Mouse (Mus musculus): ENCODE results near the gene Herc3. TPM values are rescaled to one million over a fixed set of nuclear protein-coding genes. Genes with fewer than 3 reads are reported as not detected.

Herc3 gene
- polyA plus RNA-seq, 1 experiment from 2014 or later = 58.2 TPM

- H3K36me3 ChIP-seq (ENCODE audit: control insufficient read depth, insufficient read depth, low read length) = peaks cover 39% of the 10 kb centered on the region
- 64% methylated on average over 3 of the region's 3 CpGs for WGBS
- H3K4me3 ChIP-seq (ENCODE audit: control insufficient read depth in 1 of 2, insufficient read depth in 1 of 2, low read depth in 1 of 2, low read length in 2 of 2) = no peak overlapping the region
- no peak overlapping the region for H3K4me2 ChIP-seq (ENCODE audit: low read length)
- peaks cover 0 to 2% of the 10 kb centered on the region in 2 experiments; a peak in 1 of 4 replicates for H3K4me1 ChIP-seq (ENCODE audit: control insufficient read depth in 2 of 2, insufficient read depth in 2 of 2, low read length in 2 of 2)
- no peak overlapping the region for H3K27ac ChIP-seq (replicated peaks in 1 of 2; ENCODE audit: control insufficient read depth in 1 of 2, insufficient read depth in 1 of 2, low read depth in 2 of 2, low read length in 2 of 2)
- H3K9ac ChIP-seq (ENCODE audit: low read length) = no peak overlapping the region
- ATAC-seq (ENCODE audit: insufficient number of reproducible peaks, insufficient read depth, low FRiP score, low read depth) = no peak
- H3K27me3 ChIP-seq (ENCODE audit: control insufficient read depth, insufficient read depth, low read length) = no peaks in the 10 kb centered on the region
- peaks cover 16% of the 10 kb centered on the region for H3K9me3 ChIP-seq (ENCODE audit: control insufficient read depth, low read length)
These were observed 73.3 kb downstream of the Herc3 start for GRCm38 (mm10) chr6:58904551-58904950.

GRCm38 (mm10) chr6:58906852-58907261 lies 75.6 kb downstream of the Herc3 start, which contains the start of gene Nap1l5:
Gene Nap1l5 (minus strand): TSS chr6:58907076.
- Histone ChIP-seq H3K9ac (ENCODE audit: low read length) (peak within 1 kb of the TSS; percentile 32; the same call in 1 of the 2 replicates), H3K27ac (replicated peaks in 1 of 2; ENCODE audit: control insufficient read depth in 1 of 2, insufficient read depth in 1 of 2, low read depth in 2 of 2, low read length in 2 of 2) (no peak within 1 kb of the TSS), H3K4me3 (ENCODE audit: control insufficient read depth in 1 of 2, insufficient read depth in 1 of 2, low read depth in 1 of 2, low read length in 2 of 2) (peak within 1 kb of the TSS; percentile 37 to 48), H3K4me1 (ENCODE audit: control insufficient read depth in 2 of 2, insufficient read depth in 2 of 2, low read length in 2 of 2) (peaks cover 0 to 2% of the 10 kb centered on the region in 2 experiments; a peak in 1 of 4 replicates), H3K27me3 (ENCODE audit: control insufficient read depth, insufficient read depth, low read length) (no peaks in the 10 kb centered on the region), H3K4me2 (ENCODE audit: low read length) (peak within 1 kb of the TSS; percentile 67), H3K9me3 (ENCODE audit: control insufficient read depth, low read length) (peaks cover 16% of the 10 kb centered on the region), H3K36me3 (ENCODE audit: control insufficient read depth, insufficient read depth, low read length) (peaks cover 28% of the 10 kb centered on the region)
- 0 out of 2 replicates have a peak, but pooled peaks have one; percentile 39 for ATAC-seq (ENCODE audit: insufficient number of reproducible peaks, insufficient read depth, low FRiP score, low read depth)
- WGBS = 54% methylated on average over 34 of the region's 34 CpGs

- H3K9ac ChIP-seq (ENCODE audit: low read length) = no peak overlapping the region
- H3K27me3 ChIP-seq (ENCODE audit: control insufficient read depth, insufficient read depth, low read length) = no peaks in the 10 kb centered on the region
- ATAC-seq (ENCODE audit: insufficient number of reproducible peaks, insufficient read depth, low FRiP score, low read depth) = no peak
- H3K36me3 ChIP-seq (ENCODE audit: control insufficient read depth, insufficient read depth, low read length) = peaks cover 28% of the 10 kb centered on the region
- H3K4me3 ChIP-seq (ENCODE audit: control insufficient read depth in 1 of 2, insufficient read depth in 1 of 2, low read depth in 1 of 2, low read length in 2 of 2) = peak overlapping the region in 1 of 2 experiments; percentile 37; a peak in 1 of 4 replicates
- peak overlapping the region; percentile 67 for H3K4me2 ChIP-seq (ENCODE audit: low read length)
- no peak overlapping the region for H3K27ac ChIP-seq (replicated peaks in 1 of 2; ENCODE audit: control insufficient read depth in 1 of 2, insufficient read depth in 1 of 2, low read depth in 2 of 2, low read length in 2 of 2)
- H3K9me3 ChIP-seq (ENCODE audit: control insufficient read depth, low read length) = peaks cover 16% of the 10 kb centered on the region
- 88% methylated on average over 8 of the region's 8 CpGs for WGBS
- H3K4me1 ChIP-seq (ENCODE audit: control insufficient read depth in 2 of 2, insufficient read depth in 2 of 2, low read length in 2 of 2) = peaks cover 0 to 2% of the 10 kb centered on the region in 2 experiments; a peak in 1 of 4 replicates
These were observed 76.1 kb downstream of the Herc3 start for GRCm38 (mm10) chr6:58907336-58907735.

- Histone ChIP-seq H3K4me3 (ENCODE audit: control insufficient read depth in 1 of 2, insufficient read depth in 1 of 2, low read depth in 1 of 2, low read length in 2 of 2) (no peak overlapping the region), H3K36me3 (ENCODE audit: control insufficient read depth, insufficient read depth, low read length) (peaks cover 28% of the 10 kb centered on the region), H3K4me2 (ENCODE audit: low read length) (no peak overlapping the region), H3K9me3 (ENCODE audit: control insufficient read depth, low read length) (peaks cover 16% of the 10 kb centered on the region), H3K27ac (replicated peaks in 1 of 2; ENCODE audit: control insufficient read depth in 1 of 2, insufficient read depth in 1 of 2, low read depth in 2 of 2, low read length in 2 of 2) (no peak overlapping the region), H3K9ac (ENCODE audit: low read length) (no peak overlapping the region), H3K4me1 (ENCODE audit: control insufficient read depth in 2 of 2, insufficient read depth in 2 of 2, low read length in 2 of 2) (peaks cover 0 to 2% of the 10 kb centered on the region in 2 experiments; a peak in 1 of 4 replicates), H3K27me3 (ENCODE audit: control insufficient read depth, insufficient read depth, low read length) (no peaks in the 10 kb centered on the region)
- no peak for ATAC-seq (ENCODE audit: insufficient number of reproducible peaks, insufficient read depth, low FRiP score, low read depth)
- 85% methylated on average over 2 of the region's 2 CpGs for WGBS
These were observed 76.5 kb downstream of the Herc3 start for GRCm38 (mm10) chr6:58907791-58908190.

- WGBS = 85% methylated on average over 5 of the region's 5 CpGs
- Histone ChIP-seq H3K9me3 (ENCODE audit: control insufficient read depth, low read length) (no peaks in the 10 kb centered on the region), H3K9ac (ENCODE audit: low read length) (no peak overlapping the region), H3K27me3 (ENCODE audit: control insufficient read depth, insufficient read depth, low read length) (no peaks in the 10 kb centered on the region), H3K27ac (replicated peaks in 1 of 2; ENCODE audit: control insufficient read depth in 1 of 2, insufficient read depth in 1 of 2, low read depth in 2 of 2, low read length in 2 of 2) (no peak overlapping the region), H3K36me3 (ENCODE audit: control insufficient read depth, insufficient read depth, low read length) (peaks cover 20% of the 10 kb centered on the region), H3K4me1 (ENCODE audit: control insufficient read depth in 2 of 2, insufficient read depth in 2 of 2, low read length in 2 of 2) (no peaks in the 10 kb centered on the region), H3K4me3 (ENCODE audit: control insufficient read depth in 1 of 2, insufficient read depth in 1 of 2, low read depth in 1 of 2, low read length in 2 of 2) (no peak overlapping the region), H3K4me2 (ENCODE audit: low read length) (no peak overlapping the region)
- no peak for ATAC-seq (ENCODE audit: insufficient number of reproducible peaks, insufficient read depth, low FRiP score, low read depth)
These were observed 81.6 kb downstream of the Herc3 start for GRCm38 (mm10) chr6:58912842-58913241.

GRCm38 (mm10) chr6:58913551-58913950 lies 82.3 kb downstream of the Herc3 start:
- ATAC-seq (ENCODE audit: insufficient number of reproducible peaks, insufficient read depth, low FRiP score, low read depth) = no peak
- H3K4me1 ChIP-seq (ENCODE audit: control insufficient read depth in 2 of 2, insufficient read depth in 2 of 2, low read length in 2 of 2) = no peaks in the 10 kb centered on the region
- no peak overlapping the region for H3K27ac ChIP-seq (replicated peaks in 1 of 2; ENCODE audit: control insufficient read depth in 1 of 2, insufficient read depth in 1 of 2, low read depth in 2 of 2, low read length in 2 of 2)
- H3K27me3 ChIP-seq (ENCODE audit: control insufficient read depth, insufficient read depth, low read length) = no peaks in the 10 kb centered on the region
- H3K9ac ChIP-seq (ENCODE audit: low read length) = no peak overlapping the region
- H3K36me3 ChIP-seq (ENCODE audit: control insufficient read depth, insufficient read depth, low read length) = peaks cover 25% of the 10 kb centered on the region
- no peak overlapping the region for H3K4me2 ChIP-seq (ENCODE audit: low read length)
- H3K9me3 ChIP-seq (ENCODE audit: control insufficient read depth, low read length) = no peaks in the 10 kb centered on the region
- 71% methylated on average over 3 of the region's 3 CpGs for WGBS
- H3K4me3 ChIP-seq (ENCODE audit: control insufficient read depth in 1 of 2, insufficient read depth in 1 of 2, low read depth in 1 of 2, low read length in 2 of 2) = no peak overlapping the region

- Histone ChIP-seq H3K4me2 (ENCODE audit: low read length) (no peak overlapping the region), H3K27ac (replicated peaks in 1 of 2; ENCODE audit: control insufficient read depth in 1 of 2, insufficient read depth in 1 of 2, low read depth in 2 of 2, low read length in 2 of 2) (no peak overlapping the region), H3K27me3 (ENCODE audit: control insufficient read depth, insufficient read depth, low read length) (no peaks in the 10 kb centered on the region), H3K9me3 (ENCODE audit: control insufficient read depth, low read length) (no peaks in the 10 kb centered on the region), H3K36me3 (ENCODE audit: control insufficient read depth, insufficient read depth, low read length) (peaks cover 29% of the 10 kb centered on the region), H3K4me1 (ENCODE audit: control insufficient read depth in 2 of 2, insufficient read depth in 2 of 2, low read length in 2 of 2) (no peaks in the 10 kb centered on the region), H3K9ac (ENCODE audit: low read length) (no peak overlapping the region), H3K4me3 (ENCODE audit: control insufficient read depth in 1 of 2, insufficient read depth in 1 of 2, low read depth in 1 of 2, low read length in 2 of 2) (no peak overlapping the region)
- no peak for ATAC-seq (ENCODE audit: insufficient number of reproducible peaks, insufficient read depth, low FRiP score, low read depth)
- 86% methylated on average over 5 of the region's 5 CpGs for WGBS
These were observed 82.7 kb downstream of the Herc3 start for GRCm38 (mm10) chr6:58913971-58914370.

GRCm38 (mm10) chr6:58916498-58916897 lies 85.2 kb downstream of the Herc3 start:
- peaks cover 41% of the 10 kb centered on the region for H3K36me3 ChIP-seq (ENCODE audit: control insufficient read depth, insufficient read depth, low read length)
- no peak overlapping the region for H3K4me3 ChIP-seq (ENCODE audit: control insufficient read depth in 1 of 2, insufficient read depth in 1 of 2, low read depth in 1 of 2, low read length in 2 of 2)
- 77% methylated on average over 5 of the region's 5 CpGs for WGBS
- H3K27me3 ChIP-seq (ENCODE audit: control insufficient read depth, insufficient read depth, low read length) = no peaks in the 10 kb centered on the region
- H3K27ac ChIP-seq (replicated peaks in 1 of 2; ENCODE audit: control insufficient read depth in 1 of 2, insufficient read depth in 1 of 2, low read depth in 2 of 2, low read length in 2 of 2) = no peak overlapping the region
- H3K4me2 ChIP-seq (ENCODE audit: low read length) = no peak overlapping the region
- no peak for ATAC-seq (ENCODE audit: insufficient number of reproducible peaks, insufficient read depth, low FRiP score, low read depth)
- H3K9ac ChIP-seq (ENCODE audit: low read length) = no peak overlapping the region
- H3K9me3 ChIP-seq (ENCODE audit: control insufficient read depth, low read length) = no peaks in the 10 kb centered on the region
- H3K4me1 ChIP-seq (ENCODE audit: control insufficient read depth in 2 of 2, insufficient read depth in 2 of 2, low read length in 2 of 2) = no peaks in the 10 kb centered on the region
